Mouse (Mus musculus): ENCODE results near the gene Myh10.

- TF ChIP-seq CTCF (IDR thresholded peaks at IDR 0.05; ENCODE audit: extremely low read depth, insufficient read length, insufficient replicate concordance, low read depth, low read length), result peak; percentile 58; the same call in 1 of the 2 replicates
- no peak for TF ChIP-seq POLR2A (IDR thresholded peaks at IDR 0.05; ENCODE audit: low read depth, low read length)
These were observed 32.8 kb downstream of the Myh10 start for GRCm38 (mm10) chr11:68724117-68724516.

Measured in small intestine, adult 2 months (tissue).